Mouse (Mus musculus): ENCODE data around the gene Tnfrsf13c.

DNA sequence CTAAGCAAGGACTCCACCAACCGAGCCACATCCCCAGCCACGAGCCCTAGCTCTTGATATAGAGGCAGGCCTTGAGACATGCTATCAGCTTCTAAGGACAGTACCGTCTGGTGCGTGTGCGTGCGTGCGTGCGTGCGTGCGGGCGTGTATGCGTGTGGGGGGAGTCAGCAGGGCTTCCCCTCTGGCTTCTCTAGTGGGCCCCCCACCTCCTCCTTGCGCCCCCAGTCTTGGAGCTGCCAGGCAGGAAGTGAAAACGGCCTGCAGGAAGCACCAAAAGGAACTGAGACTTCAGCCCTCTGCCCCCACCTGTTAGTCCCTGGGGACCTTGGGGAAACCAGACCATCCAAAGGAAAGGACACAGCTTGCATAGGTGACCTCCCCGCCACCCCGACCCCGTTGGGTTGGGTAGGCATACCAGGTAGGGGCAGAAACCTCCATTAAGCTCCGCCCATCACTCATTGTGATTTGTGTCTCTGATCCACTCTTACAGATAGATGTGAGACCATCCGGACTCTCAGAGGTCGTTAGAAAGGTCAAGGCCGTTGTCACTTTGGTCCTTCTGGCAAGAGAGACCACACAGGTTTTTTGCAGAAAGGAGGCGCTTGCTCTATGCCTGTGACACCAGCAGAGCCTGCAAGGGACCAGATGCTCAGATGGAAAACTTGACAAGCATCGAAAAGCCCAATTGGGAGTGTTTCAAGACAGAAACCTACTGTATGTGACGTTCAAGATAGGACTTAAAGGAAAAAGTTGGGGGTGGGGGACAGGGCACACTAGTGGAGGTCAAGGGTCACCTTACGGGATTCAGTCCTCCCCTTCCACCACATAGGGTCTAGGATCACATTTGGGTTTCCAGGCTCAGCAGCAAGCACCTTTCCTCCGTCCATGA lies 5.1 kb downstream of the Tnfrsf13c start:
- no peak for TF ChIP-seq CTCF (conservative IDR thresholded peaks at IDR 0.05 in 1 of 2, IDR thresholded peaks at IDR 0.05 in 1 of 2; ENCODE audit: low read depth in 2 of 2, low read length in 2 of 2)
- TF ChIP-seq USF1 (IDR thresholded peaks at IDR 0.05; ENCODE audit: low read depth, low read length): no peak
- peak; percentile 79 for TF ChIP-seq MAFK (IDR thresholded peaks at IDR 0.05; ENCODE audit: insufficient replicate concordance, low read length)
- peak; percentile 42 for TF ChIP-seq POLR2A (IDR thresholded peaks at IDR 0.05; ENCODE audit: low read depth, low read length)
- no peak; the same call in none of the 2 replicates for TF ChIP-seq SMC3 (IDR thresholded peaks at IDR 0.05; ENCODE audit: low read depth, low read length)
- peak; percentile 100 for TF ChIP-seq RCOR1 (conservative IDR thresholded peaks at IDR 0.05; ENCODE audit: low read depth, low read length)
- peak; percentile 100 for TF ChIP-seq MAZ (IDR thresholded peaks at IDR 0.05; ENCODE audit: low read depth, low read length)
- TF ChIP-seq ELF1 (IDR thresholded peaks at IDR 0.05; ENCODE audit: low read depth, low read length): peak; percentile 68
- TF ChIP-seq CHD1 (IDR thresholded peaks at IDR 0.05; ENCODE audit: low read depth, low read length): no peak

Measured in CH12.LX (cell line).